Mouse (Mus musculus) left cerebral cortex, adult 2 months (tissue): Measurements from ENCODE around the gene Nudt22. TPM values are rescaled to one million over a fixed set of nuclear protein-coding genes. Genes with fewer than 3 reads are reported as not detected.

Experiments
- DNase-seq, 2 experiments: peaks; one replicate each; pipeline ENCODE4 v3.0.0; 2021 to 2022; ENCODE audit warnings: low spot score in 2 of 2, mixed read lengths in 1 of 2; ENCODE audit errors: extremely low spot score in 1 of 2
- H3K27ac ChIP-seq: fragments of 200-600 bp; 2 replicates; pipeline ENCODE4 v1.8.1; 2022
- H3K4me3 ChIP-seq: fragments of 200-600 bp; 2 replicates; pipeline ENCODE4 v1.8.1; 2022
- CTCF ChIP-seq: fragments of 200-600 bp; IDR thresholded peaks from 2 replicates; pipeline ENCODE4 v1.8.1; 2022; ENCODE audit warnings: antibody characterized with exemption, mild to moderate bottlenecking, moderate library complexity
- intact Hi-C: fragments of 180-260 bp; cut with DNase I; formaldehyde crosslinking; loops from one replicate; pipeline ENCODE4 v1.15.1; 2025
- total RNA-seq, 2 experiments: library from RNA; stranded (reverse); gene quantifications; 2 replicates each; pipeline ENCODE4 v1.2.3; 2021

Nudt22 gene
- total RNA-seq, 2 experiments from 2014 or later: 15.8 to 16.8 TPM

- Histone ChIP-seq H3K27ac (no peak overlapping the region; the same call in 1 of the 2 replicates), H3K4me3 (no peak overlapping the region)
- intact Hi-C loops: loop anchor here (2.0 kb wide), 1 partner anchor 22 kb away; the partner anchor contains the start of genes Nudt22 and Trpt1
- TF ChIP-seq CTCF: no peak
- DNase-seq: no peak
Measured at GRCm38 (mm10) chr19:7018546-7018945, 22.6 kb upstream of the Nudt22 start.

GRCm38 (mm10) chr19:7017541-7018457 lies 21.9 kb upstream of the Nudt22 start:
- Histone ChIP-seq H3K4me3 (no peak overlapping the region), H3K27ac (no peak overlapping the region)
- no peak for TF ChIP-seq CTCF
- DNase-seq: no peak
- intact Hi-C loops: loop anchor here (2.0 kb wide), 1 partner anchor 21 kb away; the partner anchor contains the start of genes Nudt22 and Trpt1

GRCm38 (mm10) chr19:7014481-7015135 lies 18.7 kb upstream of the Nudt22 start:
- no peak for DNase-seq
- Histone ChIP-seq H3K4me3 (no peak overlapping the region), H3K27ac (no peak overlapping the region)
- intact Hi-C loops: no loop called here
- TF ChIP-seq CTCF: no peak

- intact Hi-C loops: no loop called here
- Histone ChIP-seq H3K27ac (no peak overlapping the region), H3K4me3 (no peak overlapping the region)
- no peak for DNase-seq
- no peak for TF ChIP-seq CTCF
Measured at GRCm38 (mm10) chr19:7013984-7014383, 18.1 kb upstream of the Nudt22 start.

- no peak overlapping the region for H3K4me3 ChIP-seq
- H3K27ac ChIP-seq: no peak overlapping the region
- no peak for DNase-seq
- no peak for TF ChIP-seq CTCF
- intact Hi-C loops: no loop called here
Measured at GRCm38 (mm10) chr19:7012426-7012825, 16.5 kb upstream of the Nudt22 start.

- no peak for TF ChIP-seq CTCF
- intact Hi-C loops: no loop called here
- H3K4me3 ChIP-seq: no peak overlapping the region
- no peak overlapping the region for H3K27ac ChIP-seq
- no peak for DNase-seq
Measured at GRCm38 (mm10) chr19:7006892-7007593, 11.1 kb upstream of the Nudt22 start.

- Histone ChIP-seq H3K4me3 (no peak overlapping the region), H3K27ac (no peak overlapping the region)
- no peak for TF ChIP-seq CTCF
- no peak for DNase-seq
- intact Hi-C loops: no loop called here
Measured at GRCm38 (mm10) chr19:6999360-7000063, 3.6 kb upstream of the Nudt22 start.

- H3K4me3 ChIP-seq: no peak overlapping the region
- intact Hi-C loops: loop anchor here (2.0 kb wide), 1 partner anchor 21 kb away; the partner anchor contains the start of gene Fermt3
- no peak overlapping the region for H3K27ac ChIP-seq
- DNase-seq: no peak
- TF ChIP-seq CTCF: no peak
Measured at GRCm38 (mm10) chr19:6997721-6998290, 1.9 kb upstream of the Nudt22 start.

GRCm38 (mm10) chr19:6995255-6995991 lies 494 bp downstream of the Nudt22 start:
- Histone ChIP-seq H3K4me3 (peak overlapping the region; percentile 89), H3K27ac (peak overlapping the region; percentile 63)
- intact Hi-C loops: no loop called here
- TF ChIP-seq CTCF: no peak
- no peak for DNase-seq

GRCm38 (mm10) chr19:6994489-6994888 lies 1.4 kb downstream of the Nudt22 start:
- no peak for TF ChIP-seq CTCF

GRCm38 (mm10) chr19:6994002-6994401 lies 1.9 kb downstream of the Nudt22 start:
- no peak for DNase-seq

More at GRCm38 (mm10) chr19:6994489-6994888, 1.4 kb downstream of the Nudt22 start:
- Histone ChIP-seq H3K27ac (no peak overlapping the region), H3K4me3 (no peak overlapping the region)
- DNase-seq: no peak
- intact Hi-C loops: no loop called here

More at GRCm38 (mm10) chr19:6994002-6994401, 1.9 kb downstream of the Nudt22 start:
- no peak for TF ChIP-seq CTCF
- intact Hi-C loops: no loop called here
- Histone ChIP-seq H3K4me3 (no peak overlapping the region), H3K27ac (no peak overlapping the region)
